Mouse (Mus musculus): Measurements from ENCODE around the gene Herc4.

The Herc4 gene

GRCm38 (mm10) chr10:63243493-63244054, at the start of gene Herc4:
Gene Herc4, plus strand, starts transcription at chr10:63243810.
- peak; percentile 97 for DNase-seq (ENCODE audit: low read depth, low spot score)

- DNase-seq (ENCODE audit: low read depth, low spot score): no peak
Measured at GRCm38 (mm10) chr10:63199008-63199407, 44.6 kb upstream of the Herc4 start.

GRCm38 (mm10) chr10:63201534-63201933, 42.1 kb upstream of the Herc4 start:
- DNase-seq (ENCODE audit: low read depth, low spot score): no peak

GRCm38 (mm10) chr10:63203002-63203401, 40.6 kb upstream of the Herc4 start:
- no peak for DNase-seq (ENCODE audit: low read depth, low spot score)

- no peak for DNase-seq (ENCODE audit: low read depth, low spot score)
Measured at GRCm38 (mm10) chr10:63203728-63204127, 39.9 kb upstream of the Herc4 start, which contains the start of gene Mypn. Gene Mypn, minus strand, starts transcription at chr10:63203952.

- peak; percentile 26 for DNase-seq (ENCODE audit: low read depth, low spot score)
Measured at GRCm38 (mm10) chr10:63208871-63209270, 34.7 kb upstream of the Herc4 start.

- DNase-seq (ENCODE audit: low read depth, low spot score): no peak
Measured at GRCm38 (mm10) chr10:63221081-63221783, 22.4 kb upstream of the Herc4 start.

- no peak for DNase-seq (ENCODE audit: low read depth, low spot score)
Measured at GRCm38 (mm10) chr10:63224341-63224740, 19.3 kb upstream of the Herc4 start.

- DNase-seq (ENCODE audit: low read depth, low spot score): no peak
Measured at GRCm38 (mm10) chr10:63230266-63230665, 13.3 kb upstream of the Herc4 start.

GRCm38 (mm10) chr10:63230854-63231253, 12.8 kb upstream of the Herc4 start:
- DNase-seq (ENCODE audit: low read depth, low spot score): no peak

GRCm38 (mm10) chr10:63231630-63232029, 12.0 kb upstream of the Herc4 start:
- no peak for DNase-seq (ENCODE audit: low read depth, low spot score)

GRCm38 (mm10) chr10:63234133-63234532, 9.5 kb upstream of the Herc4 start:
- DNase-seq (ENCODE audit: low read depth, low spot score): no peak

- peak; percentile 25 for DNase-seq (ENCODE audit: low read depth, low spot score)
Measured at GRCm38 (mm10) chr10:63235889-63236288, 7.7 kb upstream of the Herc4 start.

DNA sequence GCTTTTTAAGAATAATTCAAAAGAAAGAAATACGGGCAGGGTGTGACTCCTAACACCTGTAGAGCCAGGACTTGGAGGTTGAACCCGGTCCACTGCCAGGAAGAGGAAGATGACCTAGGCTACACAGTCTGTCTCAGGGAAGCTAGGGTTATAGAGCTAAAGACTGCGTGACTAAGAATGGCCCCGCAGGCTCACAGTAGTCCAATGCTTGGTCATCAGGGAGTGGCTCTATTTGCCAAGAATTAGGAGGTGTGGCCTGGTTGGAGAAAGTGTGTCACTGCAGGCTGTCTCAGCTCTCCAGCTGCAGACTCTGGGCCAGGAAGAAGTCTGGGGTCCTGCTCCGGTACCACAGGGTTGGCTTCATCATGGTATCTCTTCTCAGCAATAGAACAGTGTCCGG, 6.9 kb upstream of the Herc4 start:
- DNase-seq (ENCODE audit: low read depth, low spot score): peak; percentile 76

DNA sequence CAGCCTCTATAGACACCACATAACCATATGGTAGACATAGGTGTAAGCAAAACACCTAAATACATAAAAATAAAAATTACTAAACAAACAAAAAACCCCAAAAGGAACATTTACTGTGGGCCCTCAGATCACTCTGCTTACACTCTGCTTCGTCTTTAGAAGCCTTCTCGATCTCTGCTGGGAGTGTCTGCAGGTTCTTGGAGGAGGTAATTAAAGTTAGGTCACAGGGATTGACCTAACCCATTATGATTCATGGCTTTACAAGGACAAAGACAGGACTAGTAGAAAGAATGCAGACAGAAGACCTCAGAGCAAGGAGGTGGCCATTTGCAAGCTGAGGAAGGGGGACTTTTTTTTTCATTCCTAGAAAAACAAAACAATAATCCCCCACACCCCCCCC, 6.4 kb upstream of the Herc4 start:
- DNase-seq (ENCODE audit: low read depth, low spot score): peak; percentile 84

- no peak for DNase-seq (ENCODE audit: low read depth, low spot score)
Measured at GRCm38 (mm10) chr10:63238090-63238489, 5.5 kb upstream of the Herc4 start.

DNA sequence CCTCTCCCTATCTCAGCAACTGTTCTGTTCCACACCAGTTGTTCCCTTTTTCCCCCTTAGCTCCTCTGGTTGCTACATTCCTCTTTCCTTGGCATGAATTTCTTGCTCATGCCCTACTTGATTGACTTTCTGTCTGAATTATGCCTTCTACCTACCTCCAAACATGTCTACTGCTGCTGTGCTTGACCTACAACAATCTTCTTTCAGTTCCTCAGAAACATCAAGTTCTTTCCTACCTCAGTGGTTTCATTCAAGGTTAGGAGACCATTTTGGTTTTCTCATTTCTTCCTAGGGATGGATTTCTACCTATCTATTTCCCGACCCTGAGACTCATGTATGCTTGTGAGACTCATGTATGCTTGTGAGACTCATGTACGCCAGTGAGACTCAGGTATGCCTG, 3.8 kb upstream of the Herc4 start:
- DNase-seq (ENCODE audit: low read depth, low spot score): no peak

GRCm38 (mm10) chr10:63240868-63241271, 2.7 kb upstream of the Herc4 start:
- DNase-seq (ENCODE audit: low read depth, low spot score): no peak

DNA sequence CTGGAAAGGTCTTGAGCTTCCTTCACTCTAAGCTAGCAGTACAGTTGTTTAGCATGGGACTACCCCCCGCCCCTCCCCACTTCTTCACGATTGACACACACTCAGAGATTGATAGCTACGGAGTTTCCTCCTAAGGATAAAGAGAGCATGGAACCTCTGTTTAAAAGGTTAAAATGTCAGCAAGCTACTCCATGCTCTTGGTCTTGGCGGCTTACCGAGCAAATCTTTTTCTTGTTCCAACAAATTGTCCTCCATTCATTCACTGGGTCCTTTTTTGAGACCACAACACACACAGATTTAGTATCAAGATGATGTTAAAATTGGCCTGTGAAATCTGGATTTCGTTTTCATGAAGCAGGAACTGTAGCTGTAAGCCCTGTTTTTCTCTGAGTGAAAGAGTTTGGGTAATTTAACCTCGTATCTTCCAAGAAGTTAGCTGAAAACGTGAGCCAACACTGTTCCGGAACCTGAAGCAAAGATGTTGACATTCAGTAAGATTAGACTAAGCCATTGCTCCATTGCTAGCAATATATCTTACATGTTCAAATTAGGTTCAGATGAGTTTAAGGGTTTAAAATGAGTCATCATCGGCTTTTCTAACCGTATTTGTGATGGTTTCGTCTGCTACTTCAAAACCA, 693 bp upstream of the Herc4 start:
- DNase-seq (ENCODE audit: low read depth, low spot score): no peak

- no peak for DNase-seq (ENCODE audit: low read depth, low spot score)
Measured at GRCm38 (mm10) chr10:63244055-63244671, 553 bp downstream of the Herc4 start.

DNA sequence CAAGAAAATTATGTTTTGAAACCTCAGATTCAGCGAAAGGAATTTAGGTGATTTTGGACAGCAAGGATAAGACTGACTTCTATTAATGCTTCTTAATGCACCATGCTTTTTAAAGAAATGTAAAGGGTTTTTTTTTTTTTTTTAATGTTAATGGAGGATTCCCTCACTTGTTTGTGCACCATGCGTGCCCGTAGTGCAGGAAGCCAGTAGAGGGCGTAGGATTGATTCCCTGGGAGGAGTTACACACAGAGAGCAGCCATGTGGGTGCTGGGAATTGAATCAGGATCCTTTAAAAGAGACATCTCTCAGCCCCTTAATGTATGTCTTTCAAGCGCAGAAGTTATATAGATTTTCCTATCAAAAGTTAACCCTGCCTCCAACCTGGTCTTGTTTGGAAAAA, 1.1 kb downstream of the Herc4 start:
- peak; percentile 90 for DNase-seq (ENCODE audit: low read depth, low spot score)

DNA sequence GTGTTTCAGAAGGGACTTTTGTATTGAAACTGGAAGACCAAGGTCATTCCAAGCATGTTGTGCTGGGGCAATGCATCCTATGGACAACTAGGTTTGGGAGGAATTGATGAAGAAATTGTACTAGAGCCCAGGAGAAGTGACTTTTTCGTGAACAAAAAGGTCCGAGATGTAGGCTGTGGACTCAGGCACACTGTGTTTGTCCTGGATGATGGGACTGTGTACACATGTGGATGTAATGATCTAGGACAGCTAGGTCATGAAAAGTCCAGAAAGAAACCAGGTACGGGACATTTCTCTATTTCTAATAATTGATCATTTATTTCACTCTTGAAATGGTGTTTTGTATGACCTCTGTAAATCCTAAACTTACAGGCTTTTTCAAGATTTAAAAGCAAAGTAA, 2.2 kb downstream of the Herc4 start:
- no peak for DNase-seq (ENCODE audit: low read depth, low spot score)

DNA sequence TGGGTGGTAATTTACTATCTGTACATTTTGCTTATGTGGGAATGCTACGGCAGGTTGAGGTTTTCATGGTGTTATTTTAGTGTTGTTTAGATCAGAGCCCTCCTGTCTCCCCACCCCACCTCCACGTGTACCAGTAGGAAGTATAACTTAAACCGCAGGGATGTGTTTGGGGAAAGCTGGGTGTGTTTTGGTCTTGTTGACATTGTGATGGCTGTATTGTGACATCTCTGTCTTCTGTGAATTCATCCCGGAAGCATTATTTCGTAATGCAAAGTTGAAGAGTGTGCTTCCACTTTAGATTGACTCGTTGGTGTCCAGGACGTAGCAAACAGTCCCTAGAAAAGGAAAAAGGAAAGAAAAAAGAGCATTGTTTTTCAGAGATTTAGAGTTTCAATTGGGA, 3.8 kb downstream of the Herc4 start:
- DNase-seq (ENCODE audit: low read depth, low spot score): no peak

Measured in ZHBTc4 (cell line).